Mouse (Mus musculus) heart, postnatal 14 days (tissue): ENCODE results near the gene Gramd1a. TPM values are rescaled to one million over a fixed set of nuclear protein-coding genes. Genes with fewer than 3 reads are reported as not detected.

Source experiments
- total RNA-seq, 2 experiments: library from RNA; stranded (reverse); gene quantifications; 2 replicates each; pipeline ENCODE4 v1.2.3; 2021

Gene Gramd1a
- total RNA-seq, 2 experiments from 2014 or later, result 30.3 to 34.1 TPM

Other genes starting within 250 kb of the Gramd1a start
- gene Mag, start 241.0 kb downstream of the Gramd1a start, total RNA-seq, result under 1 TPM; 0.15 to 0.22 TPM
- 1 to 10 TPM; 1.9 to 5.4 TPM for gene Hamp2, start 231.2 kb downstream of the Gramd1a start, total RNA-seq
- gene Hamp, start 211.9 kb downstream of the Gramd1a start, total RNA-seq, result 10 to 100 TPM in 1 of 2 experiments, 1 to 10 TPM in 1; 5.1 to 28.3 TPM
- gene Usf2, start 199.1 kb downstream of the Gramd1a start, total RNA-seq, result 100 to 1,000 TPM in 1 of 2 experiments, 10 to 100 TPM in 1; 90.2 to 103 TPM
- gene Lsr, start 182.4 kb downstream of the Gramd1a start, total RNA-seq, result 1 to 10 TPM; 4.2 to 5.0 TPM
- under 1 TPM in 1 of 2 experiments, not detected in 1; 0.60 TPM for gene Fam187b, start 182.1 kb downstream of the Gramd1a start, total RNA-seq
- 10 to 100 TPM; 28.8 to 29.2 TPM for gene Fxyd5, start 113.4 kb downstream of the Gramd1a start, total RNA-seq
- 1 to 10 TPM; 1.1 to 1.3 TPM for gene Fxyd7, start 104.4 kb downstream of the Gramd1a start, total RNA-seq
- gene Fxyd1, start 98.7 kb downstream of the Gramd1a start, total RNA-seq, result 100 to 1,000 TPM; 712 to 747 TPM
- gene Lgi4, start 96.6 kb downstream of the Gramd1a start, total RNA-seq, result 1 to 10 TPM; 2.8 to 3.5 TPM
- gene Fxyd3, start 79.2 kb downstream of the Gramd1a start, total RNA-seq, result 1 to 10 TPM; 2.7 to 5.2 TPM
- 1 to 10 TPM; 2.1 to 2.3 TPM for gene Hpn, start 40.6 kb downstream of the Gramd1a start, total RNA-seq
- gene Scn1b, start 28.9 kb downstream of the Gramd1a start, total RNA-seq, result 10 to 100 TPM; 17.9 to 18.4 TPM
- not detected for gene Scgb2b2, start 134.6 kb upstream of the Gramd1a start, total RNA-seq
- not detected for gene Scgb1b2, start 135.9 kb upstream of the Gramd1a start, total RNA-seq
- gene Scgb2b3, start 206.2 kb upstream of the Gramd1a start, total RNA-seq, result not detected
- gene Scgb1b3, start 219.7 kb upstream of the Gramd1a start, total RNA-seq, result not detected